Mouse (Mus musculus) forebrain, embryonic 15.5 days (tissue): ENCODE results near the gene Wfikkn2. TPM values are rescaled to one million over a fixed set of nuclear protein-coding genes. Genes with fewer than 3 reads are reported as not detected.

Source experiments
- ATAC-seq: fragments of 200-750 bp; cut with Nextera tagmentation; replicated peaks from 2 replicates; pipeline ENCODE4 v1.8.0; 2017; ENCODE audit warnings: mild to moderate bottlenecking, moderate TSS enrichment, moderate library complexity
- H3K27ac ChIP-seq: fragments of 300-500 bp; sonication (generic); replicated peaks from 2 replicates; pipeline ENCODE4 v1.5.1; 2015; ENCODE audit warnings: mild to moderate bottlenecking, inconsistent platforms
- H3K27me3 ChIP-seq: fragments of 300-500 bp; sonication (generic); 2 replicates; pipeline ENCODE4 v1.6.1; 2015; ENCODE audit warnings: inconsistent platforms
- H3K36me3 ChIP-seq: fragments of 300-500 bp; sonication (generic); 2 replicates; pipeline ENCODE4 v1.6.1; 2015; ENCODE audit warnings: mild to moderate bottlenecking, inconsistent platforms
- H3K4me1 ChIP-seq: fragments of 300-500 bp; sonication (generic); 2 replicates; pipeline ENCODE4 v1.6.1; 2015; ENCODE audit warnings: inconsistent platforms
- H3K4me2 ChIP-seq: fragments of 300-500 bp; sonication (generic); replicated peaks from 2 replicates; pipeline ENCODE4 v1.6.1; 2015; ENCODE audit warnings: mild to moderate bottlenecking, inconsistent platforms
- H3K4me3 ChIP-seq: fragments of 300-500 bp; sonication (generic); 2 replicates; pipeline ENCODE4 v1.5.1; 2015; ENCODE audit warnings: mild to moderate bottlenecking, inconsistent platforms
- H3K9ac ChIP-seq: fragments of 300-500 bp; sonication (generic); replicated peaks from 2 replicates; pipeline ENCODE4 v1.6.1; 2015; ENCODE audit warnings: mild to moderate bottlenecking, inconsistent platforms
- H3K9me3 ChIP-seq: fragments of 300-500 bp; sonication (generic); 2 replicates; pipeline ENCODE4 v1.6.1; 2016; ENCODE audit warnings: inconsistent platforms
- WGBS: fragments of 180-500 bp; shearing (Covaris S2); methylation state at CpG from one replicate; pipeline ENCODE4 v1.1.7; 2015; ENCODE audit warnings: mixed read lengths; 5-methylcytosine and 5-hydroxymethylcytosine counted together
- polyA plus RNA-seq: library from polyadenylated mRNA; unstranded; fragments of >200 nt; fragmentation: Nextera tagmentation; extraction: Ambion mirVana; gene quantifications from 2 replicates; pipeline ENCODE4 v1.2.1, GENCODE M21; 2015

The Wfikkn2 gene
- polyA plus RNA-seq, 1 experiment from 2014 or later, result 7.9 TPM

GRCm38 (mm10) chr11:94198405-94199146, 47.2 kb downstream of the Wfikkn2 start:
- Histone ChIP-seq H3K27ac (no peak overlapping the region), H3K4me2 (no peak overlapping the region), H3K9ac (no peak overlapping the region), H3K27me3 (no peaks in the 10 kb centered on the region), H3K4me3 (no peak overlapping the region), H3K36me3 (no peaks in the 10 kb centered on the region), H3K9me3 (no peaks in the 10 kb centered on the region), H3K4me1 (0 out of 2 replicates have a peak, but pooled peaks cover 3% of the 10 kb centered on the region)
- no peak for ATAC-seq
- WGBS, result 86% methylated on average over 7 of the region's 7 CpGs

GRCm38 (mm10) chr11:94196311-94196710, 49.5 kb downstream of the Wfikkn2 start:
- 81% methylated on average over 3 of the region's 3 CpGs for WGBS
- Histone ChIP-seq H3K4me2 (no peak overlapping the region), H3K9ac (no peak overlapping the region), H3K4me3 (no peak overlapping the region), H3K9me3 (no peaks in the 10 kb centered on the region), H3K36me3 (no peaks in the 10 kb centered on the region), H3K27me3 (no peaks in the 10 kb centered on the region), H3K27ac (no peak overlapping the region), H3K4me1 (0 out of 2 replicates have a peak, but pooled peaks cover 3% of the 10 kb centered on the region)
- no peak for ATAC-seq

- H3K9me3 ChIP-seq, result no peaks in the 10 kb centered on the region
- no peak for ATAC-seq
- H3K27me3 ChIP-seq, result no peaks in the 10 kb centered on the region
- 63% methylated on average over 2 of the region's 2 CpGs for WGBS
- 0 out of 2 replicates have a peak, but pooled peaks cover 3% of the 10 kb centered on the region for H3K4me1 ChIP-seq
- no peak overlapping the region for H3K27ac ChIP-seq
- no peak overlapping the region for H3K4me3 ChIP-seq
- no peak overlapping the region for H3K9ac ChIP-seq
- H3K4me2 ChIP-seq, result no peak overlapping the region
- H3K36me3 ChIP-seq, result no peaks in the 10 kb centered on the region
These were observed 52.7 kb downstream of the Wfikkn2 start for GRCm38 (mm10) chr11:94193109-94193508.

- Histone ChIP-seq H3K9ac (no peak overlapping the region), H3K4me1 (0 out of 2 replicates have a peak, but pooled peaks cover 3% of the 10 kb centered on the region), H3K4me2 (no peak overlapping the region), H3K36me3 (no peaks in the 10 kb centered on the region), H3K4me3 (no peak overlapping the region), H3K27me3 (no peaks in the 10 kb centered on the region), H3K9me3 (no peaks in the 10 kb centered on the region), H3K27ac (no peak overlapping the region)
- WGBS, result 90% methylated on average over 5 of the region's 5 CpGs
- ATAC-seq, result no peak
These were observed 55.1 kb downstream of the Wfikkn2 start for GRCm38 (mm10) chr11:94190665-94191064.

- H3K9ac ChIP-seq, result no peak overlapping the region
- no peak overlapping the region for H3K4me3 ChIP-seq
- ATAC-seq, result no peak
- H3K36me3 ChIP-seq, result no peaks in the 10 kb centered on the region
- WGBS, result 80% methylated on average over 10 of the region's 10 CpGs
- H3K4me1 ChIP-seq, result no peaks in the 10 kb centered on the region
- H3K9me3 ChIP-seq, result no peaks in the 10 kb centered on the region
- no peak overlapping the region for H3K4me2 ChIP-seq
- no peaks in the 10 kb centered on the region for H3K27me3 ChIP-seq
- H3K27ac ChIP-seq, result no peak overlapping the region
These were observed 56.2 kb downstream of the Wfikkn2 start for GRCm38 (mm10) chr11:94189579-94189978.

Other genes starting within 250 kb of the Wfikkn2 start
- 90.9 and 96.7 TPM in 2 replicates for gene Spag9, start 249.9 kb downstream of the Wfikkn2 start, polyA plus RNA-seq
- 45.8 and 46.5 TPM in 2 replicates for gene Tob1, start 34.6 kb downstream of the Wfikkn2 start, polyA plus RNA-seq
- 0.45 TPM in 1 of 2 replicates, not detected in the other for gene Gm21885, start 35.9 kb upstream of the Wfikkn2 start, polyA plus RNA-seq
- 153 and 156 TPM in 2 replicates for gene Luc7l3, start 76.0 kb upstream of the Wfikkn2 start, polyA plus RNA-seq
- 15.9 and 17.2 TPM in 2 replicates for gene Ankrd40, start 82.0 kb upstream of the Wfikkn2 start, polyA plus RNA-seq
- 0.60 and 0.66 TPM in 2 replicates for gene Abcc3, start 147.0 kb upstream of the Wfikkn2 start, polyA plus RNA-seq
- 6.8 and 9.2 TPM in 2 replicates for gene Cacna1g, start 228.2 kb upstream of the Wfikkn2 start, polyA plus RNA-seq
- gene Spata20, start 240.2 kb upstream of the Wfikkn2 start, polyA plus RNA-seq, result 0.38 and 0.86 TPM in 2 replicates